Mouse (Mus musculus) embryonic facial prominence, embryonic 14.5 days (tissue): ENCODE results near the gene Clec4g. TPM values are rescaled to one million over a fixed set of nuclear protein-coding genes. Genes with fewer than 3 reads are reported as not detected.

Experiments used
- polyA plus RNA-seq: library from polyadenylated mRNA; unstranded; fragments of >200 nt; fragmentation: Nextera tagmentation; extraction: Ambion mirVana; gene quantifications from 2 replicates; pipeline ENCODE4 v1.2.1, GENCODE M21; 2014

The Clec4g gene
- polyA plus RNA-seq, 1 experiment from 2014 or later = not detected

Other genes starting within 250 kb of the Clec4g start
- gene Tex45, start 249.8 kb downstream of the Clec4g start, polyA plus RNA-seq = 0.18 TPM in 1 of 2 replicates, not detected in the other
- 22.6 and 25.1 TPM in 2 replicates for gene Zfp358, start 227.5 kb downstream of the Clec4g start, polyA plus RNA-seq
- gene Mcoln1, start 220.2 kb downstream of the Clec4g start, polyA plus RNA-seq = 36.5 and 40.1 TPM in 2 replicates
- 18.2 and 22.0 TPM in 2 replicates for gene Pnpla6, start 205.3 kb downstream of the Clec4g start, polyA plus RNA-seq
- 0.47 and 0.60 TPM in 2 replicates for gene C330021F23Rik, start 152.7 kb downstream of the Clec4g start, polyA plus RNA-seq
- 7.5 and 11.9 TPM in 2 replicates for gene Camsap3, start 133.4 kb downstream of the Clec4g start, polyA plus RNA-seq
- gene Xab2, start 99.3 kb downstream of the Clec4g start, polyA plus RNA-seq = 41.3 and 47.0 TPM in 2 replicates
- 84.2 and 97.1 TPM in 2 replicates for gene Pet100, start 99.1 kb downstream of the Clec4g start, polyA plus RNA-seq
- gene Pcp2, start 95.1 kb downstream of the Clec4g start, polyA plus RNA-seq = 0.17 and 0.31 TPM in 2 replicates
- 23.7 and 30.4 TPM in 2 replicates for gene Stxbp2, start 89.7 kb downstream of the Clec4g start, polyA plus RNA-seq
- gene Retn, start 64.9 kb downstream of the Clec4g start, polyA plus RNA-seq = 1.3 TPM in 1 of 2 replicates, not detected in the other
- gene Mcemp1, start 54.9 kb downstream of the Clec4g start, polyA plus RNA-seq = 0.45 and 0.78 TPM in 2 replicates
- 12.6 and 14.8 TPM in 2 replicates for gene Fcor, start 48.3 kb downstream of the Clec4g start, polyA plus RNA-seq
- 29.0 and 29.5 TPM in 2 replicates for gene Trappc5, start 44.4 kb downstream of the Clec4g start, polyA plus RNA-seq
- gene Fcer2a, start 26.5 kb downstream of the Clec4g start, polyA plus RNA-seq = 0.07 and 0.14 TPM in 2 replicates
- 0.50 and 1.1 TPM in 2 replicates for gene Cd209a, start 28.3 kb upstream of the Clec4g start, polyA plus RNA-seq
- gene Cd209e, start 133.7 kb upstream of the Clec4g start, polyA plus RNA-seq = not detected in 2 replicates
- gene Cd209d, start 157.9 kb upstream of the Clec4g start, polyA plus RNA-seq = 0.22 TPM in 1 of 2 replicates, not detected in the other
- gene Cd209b, start 206.2 kb upstream of the Clec4g start, polyA plus RNA-seq = 0.17 TPM in 1 of 2 replicates, not detected in the other
- 0.28 and 0.79 TPM in 2 replicates for gene Cd209c, start 234.1 kb upstream of the Clec4g start, polyA plus RNA-seq